Mouse (Mus musculus): ENCODE measurements around the gene Thegl.
"Not testable (repeated sequence)": the region's sequence is repeated elsewhere in the genome, so short reads cannot be mapped to it uniquely, and the experiment has no call there.

Gene Thegl

GRCm38 (mm10) chr5:77015544-77016482 is at the start of gene Thegl:
TSS of gene Thegl (plus strand) at chr5:77016023.
- DNase-seq (ENCODE audit: low spot score) = peak; percentile 84

GRCm38 (mm10) chr5:76969250-76969649 is 46.6 kb upstream of the Thegl start:
- no peak for DNase-seq (ENCODE audit: low spot score)

DNA sequence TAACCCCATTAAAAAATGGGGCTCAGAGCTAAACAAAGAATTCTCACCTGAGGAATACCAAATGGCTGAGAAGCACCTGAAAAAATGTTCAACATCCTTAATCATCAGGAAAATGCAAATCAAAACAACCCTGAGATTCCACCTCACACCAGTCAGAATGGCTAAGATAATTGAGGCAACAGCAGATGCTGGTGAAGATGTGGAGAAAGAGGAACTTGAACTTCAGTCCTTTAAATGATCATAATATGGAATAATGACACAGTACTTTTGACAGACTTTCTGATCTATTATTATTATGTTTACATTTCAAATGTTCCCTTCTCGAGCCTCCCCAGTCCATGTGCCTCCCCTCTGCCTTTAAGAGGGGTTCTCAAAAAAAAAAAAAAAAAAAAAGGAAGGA is 44.7 kb upstream of the Thegl start:
- DNase-seq (ENCODE audit: low spot score) = not testable (repeated sequence)

DNA sequence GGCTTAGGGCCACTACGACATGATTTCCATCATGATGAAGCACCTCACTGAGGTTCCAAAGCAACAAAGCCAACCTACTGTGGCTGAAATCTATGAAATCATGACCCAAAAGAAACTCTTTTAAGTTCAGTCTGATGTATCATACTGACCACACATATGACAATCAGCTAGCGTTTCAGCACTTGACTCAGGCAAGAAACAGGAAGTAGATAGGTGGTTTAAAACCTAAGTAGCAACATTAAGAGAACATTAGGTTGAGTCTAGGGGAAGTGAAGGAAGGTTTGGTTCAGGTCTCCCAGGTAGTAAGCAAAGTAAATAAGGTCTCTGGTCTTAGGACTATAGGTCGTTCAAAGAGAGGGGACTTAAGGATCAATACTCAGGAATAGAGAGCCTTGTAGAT is 42.3 kb upstream of the Thegl start:
- DNase-seq (ENCODE audit: low spot score) = no peak

GRCm38 (mm10) chr5:76974207-76974553 is 41.6 kb upstream of the Thegl start:
- DNase-seq (ENCODE audit: low spot score) = no peak

DNA sequence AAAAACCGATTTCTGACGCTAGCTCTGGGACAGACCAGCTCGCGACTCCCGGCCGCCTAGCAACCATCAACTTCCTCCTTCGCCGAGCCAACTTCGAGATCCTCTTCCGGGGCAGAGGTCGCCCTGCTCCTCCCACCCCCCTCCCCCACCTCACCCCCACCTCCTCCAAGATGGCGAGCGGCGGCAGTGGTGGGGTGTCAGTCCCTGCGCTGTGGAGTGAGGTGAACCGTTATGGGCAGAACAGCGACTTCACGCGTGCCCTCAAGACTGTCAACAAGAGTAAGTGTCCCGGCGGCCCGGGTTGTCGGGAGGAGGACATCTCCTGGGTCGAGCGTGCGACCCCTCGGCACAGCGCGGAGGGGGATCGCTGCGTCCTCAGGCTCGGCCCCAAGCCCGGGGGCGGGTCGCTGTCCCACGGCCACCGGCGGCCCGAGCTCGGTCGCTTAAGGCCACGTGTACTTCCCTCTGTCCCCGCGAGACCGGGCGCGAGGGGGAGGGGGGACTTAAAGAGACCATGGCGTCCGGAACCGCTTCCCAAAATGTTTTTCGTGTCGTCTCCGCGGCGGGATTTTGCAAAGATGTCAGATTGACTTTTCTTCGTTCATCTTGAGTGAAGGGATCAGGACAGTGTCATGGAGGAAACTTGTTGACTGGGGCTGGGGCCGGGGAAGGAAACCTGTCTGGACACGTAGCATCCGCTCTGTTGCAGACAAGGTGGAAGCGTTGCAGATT is 41.1 kb upstream of the Thegl start, which contains the start of gene Srp72:
Gene Srp72 (plus strand): TSS at position 130 of the 732 bp plus-strand sequence.
- peak; percentile 79 for DNase-seq (ENCODE audit: low spot score)

GRCm38 (mm10) chr5:76975736-76976135 is 40.1 kb upstream of the Thegl start:
- DNase-seq (ENCODE audit: low spot score) = no peak

- DNase-seq (ENCODE audit: low spot score) = no peak
These were observed 31.8 kb upstream of the Thegl start for GRCm38 (mm10) chr5:76984015-76984414.

DNA sequence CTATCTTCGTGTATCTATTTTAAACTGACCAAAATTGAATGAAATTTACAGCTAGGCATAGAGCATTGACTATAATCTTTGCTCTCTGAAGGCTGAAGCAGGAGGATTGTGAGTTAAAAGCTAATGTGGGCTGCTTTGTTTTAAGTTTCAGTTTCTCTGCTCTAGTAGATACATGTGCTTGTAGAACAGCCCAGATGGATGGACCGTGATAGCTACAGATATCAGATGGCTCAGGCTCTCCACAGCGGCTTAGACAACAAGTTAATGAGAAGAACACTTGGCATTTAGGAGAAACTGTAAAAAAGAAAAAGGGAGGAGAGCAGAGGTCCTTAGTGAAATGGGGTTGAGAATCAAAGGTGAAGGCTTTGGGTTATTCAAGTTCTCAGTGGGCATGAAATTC is 25.0 kb upstream of the Thegl start:
- no peak for DNase-seq (ENCODE audit: low spot score)

DNA sequence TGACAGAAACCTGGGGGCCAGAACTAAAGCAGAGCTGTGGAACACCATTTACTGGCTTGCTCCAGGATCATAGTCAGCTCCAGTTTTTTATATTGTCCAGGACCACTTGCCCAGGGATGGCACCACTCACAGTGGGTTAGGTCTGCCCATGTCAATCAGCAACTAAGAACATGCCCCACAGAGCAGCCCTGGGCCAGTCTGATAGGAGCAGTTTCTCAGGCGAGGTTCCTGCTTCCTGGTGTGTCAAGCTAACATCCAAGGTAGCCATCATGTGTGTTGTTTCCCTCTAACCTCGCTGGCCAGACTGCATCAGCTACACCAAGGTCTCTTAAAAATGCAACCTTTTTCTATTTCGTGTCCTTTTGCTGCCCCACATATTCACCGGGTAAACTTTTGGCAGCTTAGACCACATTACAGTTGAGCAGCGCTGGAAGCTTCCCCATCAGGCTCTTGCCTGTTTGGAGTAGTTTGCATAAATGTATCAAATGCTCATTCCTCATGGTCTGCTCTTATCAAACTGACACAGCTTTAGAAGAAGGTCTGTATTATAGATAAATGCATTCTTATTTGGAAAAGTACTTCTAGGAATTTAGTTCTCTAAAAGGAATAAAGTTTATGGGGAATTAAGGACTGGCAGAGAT is 22.5 kb upstream of the Thegl start:
- no peak for DNase-seq (ENCODE audit: low spot score)

DNA sequence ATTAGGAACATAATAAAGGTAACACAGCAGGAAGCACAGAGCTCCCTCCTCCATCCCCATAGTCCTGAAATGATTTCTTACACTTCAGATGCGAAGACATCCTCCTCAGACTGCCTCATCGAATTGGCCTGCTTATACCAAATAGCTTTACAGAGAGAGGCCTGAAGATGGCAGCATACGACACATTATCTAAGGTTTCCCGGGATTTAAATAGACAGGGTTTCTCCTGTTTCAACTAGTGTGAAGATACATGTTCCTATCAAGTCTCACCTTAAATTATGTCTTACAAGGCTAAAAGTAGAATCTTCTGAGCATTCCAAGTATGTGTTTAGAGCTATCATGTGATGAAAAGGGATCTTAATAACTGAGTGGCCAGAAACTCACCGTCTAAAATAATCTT is 17.4 kb upstream of the Thegl start:
- no peak for DNase-seq (ENCODE audit: low spot score)

DNA sequence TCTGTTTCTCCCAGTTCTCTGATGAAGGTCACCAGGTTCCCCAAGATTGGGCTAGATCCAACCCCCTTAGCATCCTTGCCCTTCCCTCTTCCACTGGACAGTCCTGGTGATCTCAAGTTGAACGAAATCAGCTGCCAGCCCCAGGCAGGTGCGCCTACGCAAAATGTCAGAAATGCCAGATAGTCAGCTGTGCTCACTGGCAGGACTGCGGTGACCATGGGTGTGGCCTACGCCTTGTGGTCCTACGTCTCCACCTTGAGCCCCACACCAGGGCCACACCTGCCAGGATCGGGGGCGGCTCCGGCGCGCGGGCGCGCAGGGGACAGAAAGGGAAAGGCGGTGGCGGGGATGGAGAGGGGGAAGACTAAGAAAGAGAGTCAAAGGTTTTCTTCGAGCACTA is 14.6 kb upstream of the Thegl start:
- no peak for DNase-seq (ENCODE audit: low spot score)

DNA sequence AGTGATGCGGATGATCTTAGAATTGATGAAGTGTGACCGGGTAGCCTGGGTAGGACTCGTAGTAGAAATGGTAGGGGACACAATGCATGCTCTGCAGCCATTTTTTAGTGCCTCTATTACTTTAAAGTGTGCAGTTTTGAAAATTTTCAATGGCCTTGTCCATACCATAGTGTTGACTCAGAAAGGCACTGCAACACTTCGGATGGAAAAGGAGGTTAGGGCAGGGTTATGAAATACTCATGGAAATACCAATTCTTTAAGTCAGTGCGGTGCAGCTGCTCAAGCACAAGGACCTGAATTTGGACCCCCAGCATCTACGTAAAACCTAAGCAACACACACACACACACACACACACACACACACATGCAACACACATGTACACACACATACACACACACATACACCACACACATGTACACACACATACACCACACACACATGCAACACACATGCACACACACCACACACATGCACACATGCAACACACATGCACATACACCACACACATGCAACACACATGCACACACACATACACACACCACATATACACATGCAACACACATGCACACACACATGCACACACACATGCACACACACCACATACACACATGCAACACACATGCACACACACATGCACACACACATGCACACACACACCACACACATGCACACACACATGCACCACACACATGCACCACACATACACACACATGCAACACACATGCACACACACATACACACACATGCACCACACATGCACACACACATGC is 11.6 kb upstream of the Thegl start, which contains the start of gene Arl9:
Gene Arl9 (plus strand): TSS at position 5 of the 771 bp plus-strand sequence.
- DNase-seq (ENCODE audit: low spot score) = no peak

GRCm38 (mm10) chr5:77010352-77010751 is 5.5 kb upstream of the Thegl start:
- no peak for DNase-seq (ENCODE audit: low spot score)

- no peak for DNase-seq (ENCODE audit: low spot score)
These were observed 4.7 kb upstream of the Thegl start for GRCm38 (mm10) chr5:77011082-77011481.

GRCm38 (mm10) chr5:77013171-77013570 is 2.7 kb upstream of the Thegl start:
- no peak for DNase-seq (ENCODE audit: low spot score)

- DNase-seq (ENCODE audit: low spot score) = no peak
These were observed 12.2 kb downstream of the Thegl start for GRCm38 (mm10) chr5:77028034-77028433.

- peak; percentile 69 for DNase-seq (ENCODE audit: low spot score)
These were observed 13.9 kb downstream of the Thegl start for GRCm38 (mm10) chr5:77029735-77030134.

DNA sequence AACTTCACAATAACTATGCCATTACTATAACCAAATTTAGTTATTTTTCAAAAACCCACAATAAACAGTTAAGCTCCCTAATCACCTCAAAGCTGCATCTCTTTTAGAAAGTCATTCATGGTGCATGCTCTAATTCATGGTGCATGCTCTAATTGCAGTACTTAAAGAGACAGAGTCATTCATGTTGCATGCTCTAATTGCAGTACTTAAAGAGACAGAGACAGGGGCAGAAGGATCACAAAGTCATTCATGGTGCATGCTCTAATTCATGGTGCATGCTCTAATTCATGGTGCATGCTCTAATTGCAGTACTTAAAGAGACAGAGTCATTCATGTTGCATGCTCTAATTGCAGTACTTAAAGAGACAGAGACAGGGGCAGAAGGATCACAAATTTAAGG is 19.3 kb downstream of the Thegl start:
- DNase-seq (ENCODE audit: low spot score) = not testable (repeated sequence)

DNA sequence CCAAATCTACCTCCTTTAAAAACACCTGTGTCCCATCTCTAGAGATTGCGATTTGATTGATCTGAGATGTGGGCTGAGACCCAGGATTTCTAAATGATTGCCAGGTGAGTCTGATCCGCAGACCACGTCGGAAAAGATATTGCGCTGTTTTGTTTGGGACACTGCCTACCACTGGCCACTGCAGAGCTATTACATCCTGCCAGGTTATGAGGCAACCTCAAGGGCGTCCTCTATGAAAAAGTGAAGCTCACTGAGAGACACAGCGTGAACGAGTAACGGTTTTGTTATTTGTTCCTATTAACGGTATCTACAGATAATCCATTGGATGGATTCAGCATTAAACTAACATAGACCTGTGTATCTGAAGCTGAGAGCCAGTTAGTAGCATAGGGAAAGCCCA is 22.6 kb downstream of the Thegl start:
- DNase-seq (ENCODE audit: low spot score) = no peak

DNA sequence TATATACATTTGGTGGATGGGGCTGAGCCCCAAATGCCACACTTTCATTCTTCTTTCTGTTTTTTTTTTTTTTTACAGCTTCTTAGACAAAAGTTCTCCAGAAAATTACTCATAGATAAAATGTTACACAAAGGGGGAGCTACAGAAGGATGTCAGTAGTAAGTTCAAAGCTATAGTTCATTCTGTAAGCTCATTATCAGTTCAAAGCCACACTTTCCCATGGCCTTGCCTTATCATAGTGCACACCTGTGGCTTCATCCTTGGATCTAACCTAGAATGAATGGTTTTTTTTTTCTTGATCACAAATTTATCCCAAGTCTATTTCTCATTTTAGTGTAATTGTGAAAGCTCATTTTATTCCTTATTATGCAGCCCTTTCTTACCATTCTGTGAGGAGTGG is 23.6 kb downstream of the Thegl start:
- DNase-seq (ENCODE audit: low spot score) = no peak

- no peak for DNase-seq (ENCODE audit: low spot score)
These were observed 28.5 kb downstream of the Thegl start for GRCm38 (mm10) chr5:77044362-77044761.

Measured in lung, postnatal 25 days (tissue).